In the genomic region with DNA sequence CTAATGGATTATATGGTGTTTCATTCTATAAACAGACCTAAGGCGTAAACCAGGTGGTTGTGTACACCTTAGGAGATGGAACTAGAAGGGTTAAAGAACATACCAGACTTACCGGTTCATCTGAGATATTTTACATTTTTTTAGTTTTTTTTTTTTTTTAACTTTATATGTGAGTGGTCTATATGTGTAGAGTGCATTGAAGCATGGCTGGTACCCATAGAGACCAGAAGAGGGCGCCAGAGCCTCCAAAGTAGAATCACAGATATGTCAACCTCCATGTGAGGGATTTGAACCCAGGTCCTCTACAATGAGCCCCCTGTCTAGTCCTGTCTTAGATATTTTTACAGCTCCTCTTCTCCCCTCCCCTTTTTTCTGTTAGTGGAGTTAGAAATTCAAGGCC, we compare ENCODE assay signal across 7 mouse cellular contexts. TPM values are rescaled to one million over a fixed set of nuclear protein-coding genes. Genes with fewer than 3 reads are reported as not detected.
A peak's percentile ranks its signal among the peaks of the same experiment; 100 is the strongest.
DNase-seq lines count a peak whose midpoint lies in the region; ATAC-seq and TF ChIP-seq lines count a peak whose summit lies in the region.

No protein-coding gene starts in this region.

- peak; percentile 39 for DNase-seq in kidney, adult 2 months
- DNase-seq in MEL (ENCODE audit: low read depth, low spot score) = peak; percentile 80
- peak; percentile 55 for DNase-seq in c-Kit-positive CD71-negative TER-119-negative erythroid progenitor cells, embryonic 14.5 days (ENCODE audit: low read depth)
- peak; percentile 28 for DNase-seq in liver, embryonic 13.5 days
- DNase-seq in right cerebral cortex, postnatal 4 days = no peak
- no peak for DNase-seq in layer of hippocampus, postnatal 36 days

- TF ChIP-seq POLR2A in kidney, adult 2 months (IDR thresholded peaks at IDR 0.05; ENCODE audit: low read depth, low read length) = no peak
- no peak for TF ChIP-seq POLR2A in MEL (IDR thresholded peaks at IDR 0.05; ENCODE audit: control insufficient read depth in 1 of 2, insufficient read depth in 1 of 2, low read depth in 1 of 2, low read length in 2 of 2, poor library complexity in 1 of 2)

- peak; percentile 61 for TF ChIP-seq CTCF in kidney, adult 2 months (conservative IDR thresholded peaks at IDR 0.05; ENCODE audit: insufficient read depth, insufficient read length, low read depth, low read length)
- peak; percentile 71 to 82 (median 75) for TF ChIP-seq CTCF in MEL (IDR thresholded peaks at IDR 0.05 in 2 of 3, conservative IDR thresholded peaks at IDR 0.05 in 1 of 3; ENCODE audit: control insufficient read depth in 1 of 3, insufficient read depth in 1 of 3, low read depth in 2 of 3, low read length in 3 of 3, poor library complexity in 1 of 3, severe bottlenecking in 1 of 3)

- no peak overlapping the region for H3K4me2 ChIP-seq in kidney, embryonic 16.5 days (replicated peaks; ENCODE audit: low read depth, low read length)
- no peak overlapping the region for H3K4me2 ChIP-seq in liver, embryonic 13.5 days

- no peak for TF ChIP-seq EP300 in MEL (IDR thresholded peaks at IDR 0.05; ENCODE audit: low read depth in 1 of 2, low read length in 2 of 2)

- no peak for ATAC-seq in kidney, embryonic 16.5 days (ENCODE audit: low FRiP score, low TSS enrichment)
- ATAC-seq in liver, embryonic 13.5 days (ENCODE audit: low read depth) = no peak

- H3K79me2 ChIP-seq in MEL (ENCODE audit: control insufficient read depth, insufficient read depth, low read length, poor library complexity) = no peaks in the 10 kb centered on the region

- no peaks in the 10 kb centered on the region for H3K9me3 ChIP-seq in kidney, embryonic 16.5 days (ENCODE audit: low read length)
- H3K9me3 ChIP-seq in MEL (replicated peaks; ENCODE audit: insufficient read depth, low read length) = no peaks in the 10 kb centered on the region
- no peaks in the 10 kb centered on the region for H3K9me3 ChIP-seq in liver, embryonic 13.5 days (replicated peaks)

- no peaks in the 10 kb centered on the region for H3K27me3 ChIP-seq in kidney, adult 2 months (replicated peaks; ENCODE audit: control insufficient read depth, insufficient read depth, low read length)
- H3K27me3 ChIP-seq in kidney, embryonic 16.5 days (ENCODE audit: insufficient read depth, low read length) = peaks cover 19% of the 10 kb centered on the region
- H3K27me3 ChIP-seq in MEL (ENCODE audit: control insufficient read depth in 1 of 2, insufficient read depth in 2 of 2, low read length in 2 of 2) = no peaks in the 10 kb centered on the region
- peaks cover 50% of the 10 kb centered on the region for H3K27me3 ChIP-seq in liver, embryonic 13.5 days

- H3K4me1 ChIP-seq in kidney, adult 2 months (ENCODE audit: control insufficient read depth, insufficient read depth, low read length) = peaks cover 11% of the 10 kb centered on the region
- H3K4me1 ChIP-seq in kidney, embryonic 16.5 days (ENCODE audit: insufficient read depth, low read length) = peaks cover 14% of the 10 kb centered on the region
- peaks cover 2 to 11% of the 10 kb centered on the region in 2 experiments; a peak in 2 of 4 replicates for H3K4me1 ChIP-seq in MEL (ENCODE audit: control insufficient read depth in 1 of 2, insufficient read depth in 2 of 2, low read length in 2 of 2)
- peaks cover 17% of the 10 kb centered on the region for H3K4me1 ChIP-seq in liver, embryonic 13.5 days (replicated peaks)

- no peak overlapping the region for H3K27ac ChIP-seq in kidney, adult 2 months (ENCODE audit: insufficient read depth, low read depth, low read length)
- H3K27ac ChIP-seq in kidney, embryonic 16.5 days (ENCODE audit: low read length) = no peak overlapping the region
- H3K27ac ChIP-seq in MEL (ENCODE audit: control insufficient read depth, low read depth, low read length) = no peak overlapping the region
- no peak overlapping the region for H3K27ac ChIP-seq in liver, embryonic 13.5 days

- H3K9ac ChIP-seq in kidney, embryonic 16.5 days (replicated peaks; ENCODE audit: low read length) = no peak overlapping the region
- no peak overlapping the region for H3K9ac ChIP-seq in MEL (ENCODE audit: control insufficient read depth, low read depth, low read length, poor library complexity, severe bottlenecking)
- no peak overlapping the region for H3K9ac ChIP-seq in liver, embryonic 13.5 days

- TF ChIP-seq RAD21 in MEL (IDR thresholded peaks at IDR 0.05; ENCODE audit: low read depth, low read length) = peak; percentile 75

- H3K36me3 ChIP-seq in kidney, adult 2 months (ENCODE audit: control insufficient read depth, insufficient read depth, low read length) = no peaks in the 10 kb centered on the region
- peaks cover 2% of the 10 kb centered on the region; the same call in 1 of the 2 replicates for H3K36me3 ChIP-seq in kidney, embryonic 16.5 days (ENCODE audit: insufficient read depth, low read length)
- peaks cover 0 to 8% of the 10 kb centered on the region in 2 experiments; a peak in 1 of 4 replicates for H3K36me3 ChIP-seq in MEL (ENCODE audit: control insufficient read depth in 1 of 2, insufficient read depth in 2 of 2, low read length in 2 of 2)
- H3K36me3 ChIP-seq in liver, embryonic 13.5 days = peaks cover 10% of the 10 kb centered on the region

- H3K4me3 ChIP-seq in kidney, adult 2 months (ENCODE audit: insufficient read depth, low read depth, low read length) = no peak overlapping the region
- no peak overlapping the region for H3K4me3 ChIP-seq in kidney, embryonic 16.5 days (ENCODE audit: low read length)
- H3K4me3 ChIP-seq in MEL (ENCODE audit: control insufficient read depth in 1 of 2, insufficient read depth in 1 of 2, low read depth in 2 of 2, low read length in 2 of 2) = no peak overlapping the region
- no peak overlapping the region for H3K4me3 ChIP-seq in liver, embryonic 13.5 days (replicated peaks)

- WGBS in kidney, adult 2 months = 42% methylated on average over 3 of the region's 3 CpGs
- WGBS in kidney, embryonic 16.5 days = 48% methylated on average over 3 of the region's 3 CpGs
- 38% methylated on average over 3 of the region's 3 CpGs for WGBS in liver, embryonic 13.5 days (ENCODE audit: insufficient replicate concordance)

TF ChIP-seq in MEL, 35 proteins besides CTCF, POLR2A, EP300 and RAD21:
- TF ChIP-seq TAL1 (IDR thresholded peaks at IDR 0.05; ENCODE audit: low read length) (no peak), ZNF384 (IDR thresholded peaks at IDR 0.05; ENCODE audit: low read depth, low read length) (peak; percentile 89), ZC3H11A (IDR thresholded peaks at IDR 0.05; ENCODE audit: low read depth, low read length) (peak; percentile 78), UBTF (IDR thresholded peaks at IDR 0.05; ENCODE audit: borderline replicate concordance, insufficient read depth, low read depth, low read length) (no peak), MYC (IDR thresholded peaks at IDR 0.05; ENCODE audit: low read depth, low read length) (peak; percentile 58; the same call in 1 of the 2 replicates), SMC3 (IDR thresholded peaks at IDR 0.05; ENCODE audit: low read depth, low read length) (peak; percentile 73)

RNA-seq across cellular contexts. Expression of a gene that starts 0.8 kb away (rescaled TPM):
- 9.0 and 12.5 TPM in 2 replicates for polyA plus RNA-seq in kidney, adult 2 months (2012; rRNA removed)
- 4.8 and 5.5 TPM in 2 replicates for polyA plus RNA-seq in kidney, embryonic 16.5 days (2015; fragmentation: Nextera tagmentation; extraction: Ambion mirVana)
- 0.10 and 0.42 TPM in 2 replicates for total RNA-seq in MEL (2012; rRNA removed)
- under 1 TPM in 1 of 2 experiments, not detected in 1; 0.72 TPM for polyA plus RNA-seq in MEL (2012; ENCODE audit: insufficient read depth in 1 of 2, insufficient read length in 2 of 2, low read depth in 1 of 2, low replicate concordance in 2 of 2, missing spikeins in 1 of 2)
- polyA plus RNA-seq in liver, embryonic 13.5 days (2015; fragmentation: Nextera tagmentation; extraction: Ambion mirVana) = 0.25 and 0.46 TPM in 2 replicates
- total RNA-seq in layer of hippocampus, postnatal 36 days (2021) = 10 to 100 TPM; 11.5 to 12.6 TPM

RNA-seq across cellular contexts. Expression of a gene that starts 34.2 kb away (rescaled TPM):
- polyA plus RNA-seq in kidney, adult 2 months (2012; rRNA removed) = 14.2 and 14.7 TPM in 2 replicates
- 26.2 and 27.4 TPM in 2 replicates for polyA plus RNA-seq in kidney, embryonic 16.5 days (2015; fragmentation: Nextera tagmentation; extraction: Ambion mirVana)
- total RNA-seq in MEL (2012; rRNA removed) = 47.4 and 56.7 TPM in 2 replicates
- polyA plus RNA-seq in MEL (2012; ENCODE audit: insufficient read depth in 1 of 2, insufficient read length in 2 of 2, low read depth in 1 of 2, low replicate concordance in 2 of 2, missing spikeins in 1 of 2) = 10 to 100 TPM in 1 of 2 experiments, not detected in 1; 58.1 TPM
- 21.7 and 22.6 TPM in 2 replicates for polyA plus RNA-seq in liver, embryonic 13.5 days (2015; fragmentation: Nextera tagmentation; extraction: Ambion mirVana)
- 10 to 100 TPM; 34.6 to 37.5 TPM for total RNA-seq in layer of hippocampus, postnatal 36 days (2021)

RNA-seq across cellular contexts. Expression of a gene that starts 47.0 kb away (rescaled TPM):
- 46.5 and 47.3 TPM in 2 replicates for polyA plus RNA-seq in kidney, adult 2 months (2012; rRNA removed)
- polyA plus RNA-seq in kidney, embryonic 16.5 days (2015; fragmentation: Nextera tagmentation; extraction: Ambion mirVana) = 35.1 and 40.3 TPM in 2 replicates
- 16.9 and 18.2 TPM in 2 replicates for total RNA-seq in MEL (2012; rRNA removed)
- 100 to 1,000 TPM in 1 of 2 experiments, 10 to 100 TPM in 1; 41.5 to 108 TPM for polyA plus RNA-seq in MEL (2012; ENCODE audit: insufficient read depth in 1 of 2, insufficient read length in 2 of 2, low read depth in 1 of 2, low replicate concordance in 2 of 2, missing spikeins in 1 of 2)
- polyA plus RNA-seq in liver, embryonic 13.5 days (2015; fragmentation: Nextera tagmentation; extraction: Ambion mirVana) = 5.3 and 6.0 TPM in 2 replicates
- 100 to 1,000 TPM; 129 to 141 TPM for total RNA-seq in layer of hippocampus, postnatal 36 days (2021)

RNA-seq across cellular contexts. Expression of a gene that starts 47.5 kb away (rescaled TPM):
- polyA plus RNA-seq in kidney, adult 2 months (2012; rRNA removed) = 24.6 and 25.8 TPM in 2 replicates
- polyA plus RNA-seq in kidney, embryonic 16.5 days (2015; fragmentation: Nextera tagmentation; extraction: Ambion mirVana) = 101 and 109 TPM in 2 replicates
- total RNA-seq in MEL (2012; rRNA removed) = 191 and 197 TPM in 2 replicates
- 100 to 1,000 TPM in 1 of 2 experiments, not detected in 1; 281 TPM for polyA plus RNA-seq in MEL (2012; ENCODE audit: insufficient read depth in 1 of 2, insufficient read length in 2 of 2, low read depth in 1 of 2, low replicate concordance in 2 of 2, missing spikeins in 1 of 2)
- polyA plus RNA-seq in liver, embryonic 13.5 days (2015; fragmentation: Nextera tagmentation; extraction: Ambion mirVana) = 90.9 and 100 TPM in 2 replicates
- 100 to 1,000 TPM; 158 to 165 TPM for total RNA-seq in layer of hippocampus, postnatal 36 days (2021)

Comparison
In these comparisons a context has a peak if more than half of its experiments do, and no peak if none do; other contexts are left out.
1. DNase-seq: peak in kidney, adult 2 months (single experiment), MEL (single experiment), c-Kit-positive CD71-negative TER-119-negative erythroid progenitor cells, embryonic 14.5 days (single experiment) and liver, embryonic 13.5 days (single experiment); none in right cerebral cortex, postnatal 4 days (single experiment) and layer of hippocampus, postnatal 36 days (0 of 2).